Mouse (Mus musculus) thymus, adult 18-20 months (tissue): Measurements from ENCODE around the gene Hgd.

Experiments
- DNase-seq, 2 experiments: peaks; one replicate each; pipeline ENCODE4 v3.0.0; 2022; ENCODE audit warnings: mixed read lengths in 2 of 2

Hgd gene

DNA sequence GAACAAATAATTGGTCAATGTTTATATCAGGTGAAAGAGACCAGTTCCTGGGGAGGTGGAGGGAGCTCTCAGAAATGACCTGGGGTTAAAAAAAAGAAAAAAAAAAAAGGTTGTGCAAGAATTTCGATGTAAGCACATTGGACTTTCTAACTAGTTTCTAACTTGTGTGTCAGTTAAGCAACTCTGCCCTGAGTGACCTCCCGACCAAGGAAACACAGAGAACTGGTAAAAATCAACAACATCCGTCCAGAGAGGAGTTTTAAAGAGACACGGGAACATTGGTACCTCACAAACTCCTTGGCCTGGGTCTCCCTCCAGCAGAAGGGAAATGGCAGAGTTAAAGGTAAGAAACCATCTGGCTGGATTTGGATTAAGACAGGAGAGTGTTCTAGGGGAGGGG, at the start of gene Hgd:
Gene Hgd (plus strand): TSS at position 160 of the 400 bp plus-strand sequence.
- no peak for DNase-seq

DNA sequence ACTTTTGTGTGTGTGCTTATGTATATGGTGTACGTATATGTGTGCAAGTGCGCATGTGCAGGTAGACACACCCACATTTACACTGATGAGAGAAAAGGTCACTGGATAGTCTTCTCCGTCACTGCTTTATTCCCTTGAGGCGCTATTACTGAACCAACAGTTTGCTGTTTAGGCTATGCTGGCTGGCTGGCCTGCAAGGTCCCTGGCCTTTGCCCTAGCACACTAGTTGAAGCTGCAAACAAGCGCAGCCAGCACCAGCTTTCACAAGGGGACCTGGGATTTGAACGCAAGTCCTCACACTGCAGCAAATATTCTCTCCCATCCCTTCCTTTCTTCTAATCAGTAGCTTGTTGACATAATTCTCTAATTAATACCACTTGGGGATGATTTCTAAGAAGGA, 49.8 kb upstream of the Hgd start:
- no peak for DNase-seq

DNA sequence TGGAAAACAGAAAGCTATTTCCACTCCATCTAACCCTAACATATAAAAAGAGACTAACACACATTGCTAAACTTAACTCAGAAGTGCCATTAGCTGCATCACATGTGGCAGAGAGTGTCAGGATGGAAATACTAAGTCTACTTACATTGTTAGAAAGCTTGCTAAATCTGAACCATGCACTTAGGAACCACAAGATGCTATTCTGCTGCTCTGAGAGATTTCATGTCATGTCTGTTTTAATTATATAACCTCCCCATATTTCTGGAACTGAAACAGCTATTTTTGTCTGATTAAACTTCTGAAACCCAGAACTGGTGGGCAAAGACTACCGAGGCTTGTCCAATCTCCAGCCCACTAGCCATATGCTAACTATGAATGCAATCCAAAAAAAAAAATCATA, 47.9 kb upstream of the Hgd start:
- DNase-seq, result no peak

DNA sequence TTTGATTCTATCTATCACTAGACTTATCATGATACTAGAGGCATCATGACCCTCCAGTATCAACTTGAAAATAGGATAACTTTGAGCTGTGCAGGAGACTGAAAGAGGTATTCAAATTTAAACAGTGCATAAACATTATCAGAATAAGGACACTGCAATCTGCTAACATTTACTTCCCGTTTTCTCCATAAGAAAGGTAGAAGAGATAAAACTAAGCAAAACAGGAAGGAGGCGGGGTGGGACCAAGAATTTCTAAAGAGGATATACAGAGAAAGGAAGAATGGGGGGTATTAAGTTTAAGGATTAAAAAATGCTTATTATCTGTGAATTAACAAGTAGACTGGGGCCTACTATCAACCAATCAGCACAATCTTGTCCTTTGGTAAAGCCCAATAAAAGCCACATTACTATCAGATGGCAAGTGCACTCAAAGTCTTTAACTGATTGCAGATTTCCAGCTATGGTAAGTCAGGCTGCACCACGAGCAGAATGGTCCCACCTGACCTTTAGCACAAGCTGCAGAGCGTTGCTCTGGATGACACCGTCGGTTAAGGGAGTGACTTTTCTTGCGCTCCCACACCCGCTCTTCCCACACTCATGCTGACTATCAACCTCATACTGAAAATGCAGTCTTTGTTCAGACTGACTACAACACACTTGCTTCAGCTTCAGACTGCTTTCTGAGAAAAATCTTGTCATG, 46.4 kb upstream of the Hgd start:
- no peak for DNase-seq

DNA sequence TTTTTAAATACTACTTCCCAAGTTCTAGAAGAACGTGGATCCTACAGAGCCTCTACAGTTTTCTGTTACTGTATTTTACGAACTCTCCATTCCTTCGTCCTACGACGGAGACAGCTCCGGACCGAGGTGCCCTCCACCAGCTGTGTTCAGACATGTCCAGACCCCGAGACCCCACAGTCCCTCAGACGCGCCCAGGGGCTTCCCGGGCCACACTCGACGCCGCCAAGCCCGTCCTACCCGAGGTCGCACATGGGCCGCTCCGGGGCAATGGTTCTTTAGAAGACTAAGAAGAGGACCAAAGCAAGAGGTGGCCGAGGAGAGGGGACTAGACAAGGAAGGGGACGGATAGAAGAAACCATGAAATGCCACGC, 40.7 kb upstream of the Hgd start:
- no peak for DNase-seq

DNA sequence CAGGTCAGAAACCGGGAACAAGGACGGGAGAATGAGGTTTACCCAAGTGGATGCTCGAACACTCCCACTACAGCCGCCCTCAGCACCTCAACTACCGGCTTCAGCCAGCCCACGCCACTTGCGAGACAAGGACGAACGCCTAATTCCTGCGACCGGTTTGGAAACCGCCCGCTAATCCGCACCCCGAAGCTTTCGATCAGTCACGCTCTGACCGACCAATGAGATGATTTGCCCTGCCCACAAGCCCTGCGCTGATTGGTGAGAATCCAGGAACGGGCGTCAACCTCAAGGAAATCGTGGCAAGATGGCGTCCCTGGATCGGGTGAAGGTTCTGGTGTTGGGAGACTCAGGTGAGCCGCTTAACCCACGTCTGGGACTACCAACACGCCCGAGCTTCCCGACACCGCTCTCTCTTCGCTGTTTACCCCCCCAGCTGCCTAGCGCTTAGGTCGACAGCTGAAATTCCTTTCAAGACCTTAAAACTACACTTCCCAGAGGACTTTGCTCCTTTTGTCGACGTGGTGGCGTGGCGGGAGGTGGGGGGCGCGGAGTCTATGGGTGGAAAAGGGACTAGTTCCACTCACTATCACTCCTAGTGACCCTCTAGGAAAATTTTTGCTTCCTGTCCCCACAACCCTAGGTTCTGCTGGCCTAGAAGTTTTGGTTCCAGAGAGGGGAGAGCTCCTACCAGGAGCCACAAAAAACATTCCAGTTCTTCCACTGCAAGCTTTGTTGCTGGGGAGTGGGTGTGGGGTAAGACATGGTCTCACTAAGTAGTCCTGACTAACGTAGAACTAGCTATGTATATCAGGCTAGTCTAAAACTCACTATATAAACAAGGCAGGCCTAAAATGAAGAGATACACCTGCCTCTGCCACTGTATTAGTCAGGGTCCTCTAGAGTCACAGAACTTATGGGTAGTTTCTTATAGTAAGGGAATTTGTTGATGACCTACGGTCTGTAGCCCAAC, 40.1 kb upstream of the Hgd start, which contains the start of the genes Gtf2e1 and Rabl3:
Gene Gtf2e1 (minus strand): TSS at position 179 of the 970 bp plus-strand sequence.
Gene Rabl3 (plus strand): TSS at position 275 of the 970 bp plus-strand sequence.
- DNase-seq, result peak; percentile 92 to 96

DNA sequence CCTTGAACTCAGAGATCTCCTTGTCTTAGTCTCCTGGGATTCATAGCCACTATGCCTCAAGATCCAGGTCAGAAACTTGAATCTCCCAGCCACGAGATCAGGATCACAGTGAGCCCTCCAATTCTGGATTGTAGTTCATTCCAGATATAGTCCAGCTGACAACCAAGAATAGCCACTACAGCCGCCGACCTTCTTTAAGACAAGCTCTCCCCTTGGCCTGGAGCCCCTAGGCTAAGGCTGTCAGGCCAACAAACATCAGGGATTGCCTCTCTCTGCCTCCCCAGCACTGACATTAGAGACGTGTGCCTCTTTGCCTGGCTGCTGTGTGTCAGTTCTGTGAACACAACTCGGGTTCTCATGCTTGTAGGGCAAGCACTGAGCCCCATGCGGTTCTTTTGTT, 39.2 kb upstream of the Hgd start:
- no peak for DNase-seq

DNA sequence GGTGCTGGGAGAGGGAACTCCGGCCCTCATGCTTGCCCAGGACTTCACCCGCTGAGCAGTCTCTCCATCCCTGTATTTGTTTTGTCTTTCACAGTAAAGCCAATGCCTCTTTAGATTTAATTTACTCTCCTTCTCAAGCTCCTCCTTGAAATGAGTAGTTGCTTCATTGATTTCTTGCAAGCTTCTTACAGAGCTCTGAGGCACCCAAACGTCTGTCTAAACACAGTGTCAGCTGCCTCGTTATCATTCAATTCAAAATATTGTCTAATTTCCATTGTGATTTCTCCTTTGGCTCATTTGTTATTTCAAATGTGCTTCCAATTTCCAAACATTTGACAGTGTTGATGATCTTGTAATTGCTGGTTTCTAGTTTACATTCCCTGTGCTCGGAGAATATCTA, 33.6 kb upstream of the Hgd start:
- DNase-seq, result no peak

DNA sequence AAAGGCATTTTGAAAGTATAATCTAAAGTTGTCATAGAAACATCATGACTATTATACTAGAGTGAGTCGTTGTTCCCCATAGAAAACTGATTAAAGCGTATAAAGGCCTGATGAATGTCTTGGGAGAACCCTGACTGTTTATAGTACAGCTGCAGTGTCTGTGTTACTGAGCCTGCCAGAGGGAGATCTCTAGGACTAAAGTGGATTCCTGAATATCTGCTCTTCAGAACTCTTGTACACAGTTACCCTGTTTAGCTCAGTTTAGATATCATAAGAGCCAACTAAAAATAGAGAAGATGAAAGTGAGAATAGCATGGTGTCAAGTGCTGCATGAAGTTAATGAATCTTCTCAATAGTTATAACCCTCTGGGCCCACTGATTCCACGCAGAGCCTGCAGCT, 29.7 kb upstream of the Hgd start:
- no peak for DNase-seq

DNA sequence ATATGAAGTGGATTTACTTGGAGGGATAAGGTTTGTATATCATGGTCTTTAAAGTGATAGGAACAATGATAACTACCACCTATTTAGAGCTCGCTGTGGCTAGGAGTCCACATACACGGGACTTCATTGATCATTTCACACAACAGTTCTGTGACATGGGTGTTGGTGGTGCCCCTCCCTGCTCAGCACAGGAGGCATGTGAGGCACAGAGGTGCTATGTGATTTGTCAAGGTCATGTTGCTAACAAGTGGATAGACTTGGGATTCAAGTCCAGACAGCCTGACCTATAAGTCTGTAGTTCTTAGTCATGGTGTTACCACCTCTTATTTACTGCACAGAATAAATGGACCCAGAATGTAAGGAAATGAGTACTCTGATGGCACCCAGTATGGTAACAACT, 29.0 kb upstream of the Hgd start:
- DNase-seq, result no peak

DNA sequence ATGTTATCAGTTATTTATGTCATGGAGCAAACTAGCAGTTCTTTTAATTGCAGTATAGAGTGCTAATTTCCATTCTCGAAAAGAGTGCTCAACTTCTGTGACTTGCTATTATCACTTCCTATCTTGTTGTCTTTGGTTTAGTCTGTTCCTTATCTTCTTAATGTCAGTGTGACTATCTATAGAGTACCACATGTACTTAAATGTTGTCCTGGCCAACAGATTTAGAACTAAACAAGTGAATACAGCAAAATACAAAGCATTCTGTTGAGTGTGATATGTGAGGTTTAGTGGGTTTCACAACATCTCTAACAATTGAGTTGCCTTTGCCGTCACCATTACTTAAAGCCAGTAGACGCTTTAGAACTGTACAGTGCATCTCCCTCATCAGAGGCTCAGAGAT, 27.1 kb upstream of the Hgd start:
- DNase-seq, result no peak

DNA sequence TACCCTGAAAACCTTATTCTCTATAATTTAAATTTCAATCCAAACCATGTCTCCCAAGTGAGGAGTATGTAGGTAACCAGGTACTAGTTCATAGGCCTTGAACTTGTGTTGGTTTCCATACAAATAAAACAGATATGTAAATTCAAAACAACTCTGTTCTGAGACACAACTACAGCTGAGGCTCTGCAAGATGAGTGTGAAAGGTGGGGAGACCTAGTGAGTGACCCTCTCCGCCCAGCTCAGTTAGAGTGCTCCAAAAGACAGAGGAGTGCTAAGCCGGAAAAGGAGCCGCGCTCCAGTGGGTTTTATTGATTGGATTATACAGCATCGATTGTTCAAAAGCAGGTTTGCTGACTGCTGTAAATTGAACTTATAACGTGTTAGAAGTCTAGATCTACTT, 17.5 kb upstream of the Hgd start:
- no peak for DNase-seq

DNA sequence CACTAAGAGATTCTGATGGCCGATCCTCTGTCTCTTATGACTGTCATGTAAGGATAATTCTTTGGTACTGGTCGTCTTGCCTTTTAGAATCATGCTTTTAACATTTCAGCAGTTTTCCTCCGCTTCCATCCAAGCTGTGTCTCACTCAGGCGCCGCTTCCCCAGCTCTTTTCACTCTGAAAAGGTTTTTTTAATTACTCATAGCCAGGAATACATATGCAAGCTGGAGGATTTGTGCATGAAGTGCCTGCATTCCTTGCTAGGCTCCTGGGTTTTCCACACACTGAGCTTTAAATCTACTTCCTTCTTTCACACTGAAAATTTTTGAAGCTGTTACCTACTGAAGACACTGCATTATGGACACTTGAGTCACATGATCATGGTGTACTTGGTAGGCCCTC, 17.0 kb upstream of the Hgd start:
- DNase-seq, result no peak

DNA sequence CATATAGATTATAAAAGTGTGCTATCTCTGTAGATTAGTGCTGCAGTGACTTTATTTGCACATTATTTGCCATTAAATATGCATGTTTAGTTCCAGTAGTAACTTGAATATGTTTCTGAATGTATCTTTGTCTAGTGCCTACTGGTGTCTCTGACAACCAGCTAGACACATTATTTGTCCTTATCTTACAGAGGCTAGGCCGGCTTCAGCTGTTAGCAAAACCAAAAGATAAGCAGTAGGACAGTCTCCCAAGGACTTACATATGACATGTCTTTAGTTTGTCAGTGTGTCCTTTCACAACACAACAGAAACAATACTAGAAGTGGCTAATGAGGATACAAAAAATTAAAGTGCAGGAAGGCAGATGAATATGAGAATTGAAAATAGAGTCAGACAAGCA, 14.8 kb upstream of the Hgd start:
- no peak for DNase-seq

DNA sequence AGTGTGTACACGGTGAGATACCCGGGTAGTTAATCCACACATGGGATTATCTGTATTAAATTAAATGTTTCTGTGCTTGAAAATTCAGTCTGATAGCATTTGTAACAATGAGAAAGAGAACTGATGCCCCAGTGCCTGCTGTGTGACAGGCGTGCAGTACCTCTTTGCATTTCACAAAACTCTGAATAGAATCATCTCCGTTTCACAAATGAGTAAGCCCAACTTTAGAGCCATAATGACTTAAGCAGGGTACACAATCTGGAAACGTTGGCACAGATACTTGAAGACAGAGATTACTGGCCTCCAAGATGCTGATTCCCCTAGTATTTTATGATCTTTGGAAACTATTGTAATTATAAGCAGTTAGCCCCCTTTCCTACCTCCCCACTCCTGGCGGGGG, 13.8 kb upstream of the Hgd start:
- DNase-seq, result no peak

DNA sequence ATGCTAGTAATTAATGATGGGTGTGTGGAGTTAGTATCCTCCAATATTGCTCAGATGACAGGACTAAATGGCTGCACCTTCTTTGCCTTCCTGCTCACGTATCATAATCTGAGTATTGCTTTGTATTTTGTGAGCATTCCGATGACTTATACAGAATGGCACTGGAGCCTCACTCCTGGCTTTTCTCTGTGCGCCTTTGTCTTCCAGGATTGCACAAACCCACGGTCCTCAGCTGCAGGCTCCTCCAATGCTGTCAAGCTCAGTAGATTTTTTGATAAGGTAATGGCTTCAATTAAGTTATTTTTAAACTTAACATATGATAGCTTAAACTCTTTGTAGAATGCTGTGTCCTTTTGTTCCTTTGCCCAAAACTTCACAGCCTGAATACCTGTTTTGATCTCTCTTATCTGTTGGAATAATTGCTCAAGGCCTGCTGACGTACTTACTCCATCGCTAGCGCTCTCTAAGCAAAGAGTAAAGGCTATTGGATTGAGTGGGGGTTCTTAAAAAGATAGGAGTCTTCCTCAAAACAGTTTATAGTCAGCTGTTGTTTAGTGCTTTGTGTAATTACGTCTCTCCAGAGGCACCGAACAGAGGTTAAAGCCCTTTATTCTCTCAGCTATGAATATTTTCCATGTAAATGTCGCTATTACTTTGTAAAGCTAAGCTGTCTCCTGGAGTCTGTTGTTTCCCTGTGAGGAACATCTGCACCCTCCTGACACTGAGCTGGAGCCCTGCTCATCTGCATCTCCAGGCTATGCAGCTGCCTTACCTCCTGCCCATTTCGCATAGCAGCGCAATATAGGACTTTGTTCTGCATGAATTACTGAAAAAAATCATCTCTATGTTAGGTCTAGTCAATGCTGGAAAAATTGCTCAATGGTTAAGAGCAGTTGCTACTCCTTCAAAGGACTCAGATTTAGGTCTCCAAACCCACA, 12.6 kb upstream of the Hgd start:
- DNase-seq, result no peak

DNA sequence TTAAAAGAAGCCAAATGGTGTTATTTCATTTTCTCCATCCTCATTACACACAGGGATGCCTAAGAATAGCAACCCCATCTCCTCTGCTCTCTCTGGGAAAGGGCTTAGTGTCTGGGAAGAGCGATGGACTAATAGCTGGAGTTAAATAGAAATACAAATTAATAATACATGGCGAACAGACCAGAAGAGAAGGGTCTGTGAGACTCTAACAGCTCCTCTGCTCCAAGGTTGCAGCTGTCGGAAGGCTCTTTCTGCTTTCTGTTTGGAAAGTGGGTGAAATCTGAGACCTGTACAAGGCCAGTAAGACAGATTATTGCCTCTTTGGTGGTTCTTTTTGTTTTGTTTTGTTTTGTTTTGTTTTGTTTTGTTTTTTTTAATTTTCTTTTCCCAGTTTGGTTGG, 8.4 kb upstream of the Hgd start:
- no peak for DNase-seq

DNA sequence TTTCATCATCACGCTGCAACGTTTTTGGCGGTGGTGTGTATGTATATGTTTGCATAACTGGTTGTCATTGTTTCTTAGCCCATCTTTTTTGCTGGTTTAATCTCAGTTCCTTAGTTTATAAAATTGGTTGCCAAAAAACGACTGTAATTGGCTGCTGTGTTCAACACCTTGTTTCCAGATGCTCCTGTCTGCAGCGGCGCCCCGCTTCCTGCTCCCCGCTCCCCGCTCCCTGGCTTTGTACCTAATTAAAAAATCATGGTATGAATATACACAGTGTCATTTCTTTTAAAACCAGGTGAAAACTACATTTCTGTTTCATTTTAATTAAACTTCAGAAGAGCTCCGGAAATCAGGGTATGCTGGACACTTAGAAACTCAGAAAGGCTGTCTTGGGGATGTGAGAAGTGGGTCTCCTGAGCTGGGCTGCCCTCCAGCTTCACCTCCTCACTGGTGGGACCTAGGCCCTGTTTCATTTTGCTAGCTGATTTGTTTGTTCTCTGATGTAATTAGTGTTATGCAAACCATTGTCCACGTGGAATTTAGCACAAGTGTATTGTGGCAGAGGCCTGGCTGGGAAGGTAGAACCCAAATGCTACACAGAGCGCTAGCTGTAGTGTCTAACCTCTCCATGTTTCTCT, 7.7 kb upstream of the Hgd start:
- no peak for DNase-seq

DNA sequence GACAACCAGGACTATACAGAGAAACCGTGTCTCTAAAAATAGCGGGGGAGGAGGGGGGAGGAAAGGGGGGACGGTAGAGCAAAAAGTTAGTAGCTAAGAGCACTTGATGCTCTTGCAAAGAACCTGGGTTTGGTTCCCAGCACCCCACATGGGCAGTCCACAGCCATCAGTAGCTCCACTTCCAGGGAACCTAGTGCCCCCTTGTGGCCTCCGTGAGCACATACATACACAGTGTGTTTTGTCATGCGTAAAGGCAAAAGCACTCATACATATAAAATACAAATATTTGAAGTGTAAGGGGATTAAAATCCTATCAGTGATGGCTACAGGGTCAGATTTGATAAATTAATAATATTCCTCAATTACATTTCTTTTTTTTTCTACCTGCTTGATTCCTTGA, 6.9 kb upstream of the Hgd start:
- no peak for DNase-seq

DNA sequence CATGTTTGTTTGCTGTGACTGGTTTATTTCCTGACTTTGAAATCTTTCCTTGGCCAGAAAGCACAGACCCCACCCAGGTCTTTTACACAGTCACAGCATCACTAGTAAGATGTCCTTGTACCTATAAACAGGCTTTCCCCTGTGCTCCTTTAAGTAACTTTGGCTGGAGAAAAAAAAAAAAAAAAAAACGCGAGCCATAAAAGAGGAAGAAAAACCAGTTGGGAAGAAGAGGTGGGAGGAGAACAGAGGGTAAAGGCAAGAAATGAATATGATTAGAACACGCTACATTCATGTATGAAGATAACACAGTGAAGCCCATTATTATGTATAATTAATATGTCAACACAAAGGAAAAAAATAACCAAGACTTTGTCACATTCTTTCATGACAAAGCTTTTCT, 4.6 kb upstream of the Hgd start:
- DNase-seq, result no peak

DNA sequence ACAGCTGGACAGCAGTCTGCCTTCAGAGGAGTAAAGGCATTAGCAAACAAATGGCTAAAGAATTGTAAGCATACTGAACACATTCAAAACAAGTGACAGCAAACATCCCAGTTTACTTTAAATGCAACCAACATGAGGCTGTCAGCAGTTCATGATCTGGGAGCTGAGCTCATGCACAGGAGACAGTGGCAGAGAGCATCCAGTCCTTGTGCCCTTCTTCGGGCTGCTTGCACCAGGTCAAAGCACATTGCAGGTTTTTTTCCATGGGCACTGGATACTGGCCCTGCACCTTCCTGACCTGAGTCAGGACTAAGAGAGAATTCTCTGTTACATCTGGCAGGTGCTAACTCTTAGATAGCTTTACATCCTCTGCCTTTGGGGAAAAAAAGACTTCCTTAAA, 362 bp upstream of the Hgd start:
- DNase-seq, result no peak

DNA sequence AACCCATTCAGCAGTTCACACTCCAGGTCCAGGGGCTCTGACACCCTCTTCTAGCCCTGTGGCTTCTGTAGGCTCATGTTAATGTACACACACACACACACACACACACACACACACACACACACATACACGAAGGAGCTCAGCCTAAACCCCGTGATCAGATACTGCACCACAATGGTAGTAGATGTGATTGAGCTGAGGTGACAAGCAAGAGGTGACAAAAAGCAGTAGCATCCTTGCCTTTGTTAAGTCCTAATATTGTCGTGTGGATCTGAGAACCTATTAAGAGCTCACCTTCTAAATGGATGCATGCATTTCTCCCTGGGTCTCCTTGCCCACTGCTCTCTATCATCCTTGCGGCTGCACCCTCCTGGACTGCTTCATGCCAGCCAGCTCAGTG, 698 bp downstream of the Hgd start:
- no peak for DNase-seq

DNA sequence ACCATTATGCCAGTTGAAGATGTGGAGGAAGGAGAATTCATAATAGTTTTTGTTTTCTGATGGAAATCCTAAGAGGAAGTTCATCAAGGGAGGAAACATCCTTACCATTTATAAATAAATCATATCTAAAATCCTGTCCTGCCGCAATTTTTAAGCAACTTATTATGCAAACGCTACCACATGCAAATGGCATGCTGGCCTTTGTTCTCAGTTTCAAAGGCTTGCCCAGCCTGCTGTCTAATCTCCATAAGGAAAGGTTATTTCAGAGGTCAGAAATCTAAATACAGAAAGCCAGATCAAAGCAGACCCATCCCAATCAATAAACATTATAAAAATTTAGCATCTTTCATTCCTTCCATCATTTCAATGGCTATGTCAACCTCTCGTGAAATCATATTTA, 1.9 kb downstream of the Hgd start:
- no peak for DNase-seq
